Mouse (Mus musculus) urinary bladder, postnatal 36 days (tissue): ENCODE data around the gene Stab1.

ENCODE experiments used
- DNase-seq, 2 experiments: peaks; one replicate each; pipeline ENCODE4 v3.0.0; 2022; ENCODE audit warnings: low spot score in 2 of 2, mixed read lengths in 1 of 2

Gene Stab1

GRCm38 (mm10) chr14:31131272-31131821, 37.1 kb downstream of the Stab1 start:
- no peak for DNase-seq

DNA sequence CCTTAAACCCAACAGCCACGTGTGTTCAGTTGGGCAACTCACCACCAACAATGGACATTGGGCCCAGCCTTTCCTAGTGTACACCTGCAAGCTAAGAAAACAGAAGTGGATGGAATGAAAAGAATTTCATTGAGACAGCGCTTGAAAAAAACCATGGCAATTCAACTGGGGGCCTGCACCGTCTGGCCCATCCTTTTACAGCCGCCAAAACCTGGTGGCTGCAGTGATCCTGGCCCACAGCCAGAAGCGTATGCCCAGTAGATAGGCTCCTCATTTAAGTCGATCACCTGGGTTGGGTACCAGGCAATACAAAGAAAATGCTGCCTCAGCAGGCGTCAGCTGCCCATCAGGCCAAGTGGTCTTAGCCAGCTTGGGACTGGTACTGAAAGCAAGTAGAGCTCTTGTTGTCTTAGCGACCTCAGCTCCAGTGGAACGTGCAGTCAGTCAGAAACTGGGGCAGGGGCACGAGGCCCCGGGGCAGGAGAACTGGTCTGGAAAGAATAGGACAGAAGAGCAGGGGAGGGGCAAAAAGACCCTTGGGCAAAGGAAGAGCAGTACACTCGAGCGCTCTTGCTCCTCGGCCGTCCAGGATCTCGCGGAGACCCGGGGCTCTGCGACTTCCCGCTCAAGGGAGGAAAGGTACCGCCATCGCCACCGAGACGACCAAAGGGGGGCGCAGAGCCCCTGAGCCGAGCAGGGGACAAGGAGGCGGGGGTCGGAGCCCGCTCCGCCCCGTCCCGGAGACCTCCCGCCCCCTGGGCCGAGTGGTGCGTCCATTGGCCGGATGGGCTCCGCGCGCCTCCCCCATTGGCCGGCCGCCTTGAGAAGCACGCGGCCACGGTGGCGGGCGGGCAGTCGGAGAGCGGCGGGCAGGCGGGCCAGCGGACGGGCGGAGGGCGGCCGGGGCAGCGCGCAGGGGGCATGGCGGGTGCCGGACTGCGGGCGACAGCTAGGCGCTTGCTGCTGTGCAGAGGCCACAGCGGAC, 37.9 kb downstream of the Stab1 start, which contains the start of gene Nt5dc2:
Gene Nt5dc2 (plus strand): TSS at position 818 of the 985 bp plus-strand sequence.
- peak; percentile 73 to 85 for DNase-seq

DNA sequence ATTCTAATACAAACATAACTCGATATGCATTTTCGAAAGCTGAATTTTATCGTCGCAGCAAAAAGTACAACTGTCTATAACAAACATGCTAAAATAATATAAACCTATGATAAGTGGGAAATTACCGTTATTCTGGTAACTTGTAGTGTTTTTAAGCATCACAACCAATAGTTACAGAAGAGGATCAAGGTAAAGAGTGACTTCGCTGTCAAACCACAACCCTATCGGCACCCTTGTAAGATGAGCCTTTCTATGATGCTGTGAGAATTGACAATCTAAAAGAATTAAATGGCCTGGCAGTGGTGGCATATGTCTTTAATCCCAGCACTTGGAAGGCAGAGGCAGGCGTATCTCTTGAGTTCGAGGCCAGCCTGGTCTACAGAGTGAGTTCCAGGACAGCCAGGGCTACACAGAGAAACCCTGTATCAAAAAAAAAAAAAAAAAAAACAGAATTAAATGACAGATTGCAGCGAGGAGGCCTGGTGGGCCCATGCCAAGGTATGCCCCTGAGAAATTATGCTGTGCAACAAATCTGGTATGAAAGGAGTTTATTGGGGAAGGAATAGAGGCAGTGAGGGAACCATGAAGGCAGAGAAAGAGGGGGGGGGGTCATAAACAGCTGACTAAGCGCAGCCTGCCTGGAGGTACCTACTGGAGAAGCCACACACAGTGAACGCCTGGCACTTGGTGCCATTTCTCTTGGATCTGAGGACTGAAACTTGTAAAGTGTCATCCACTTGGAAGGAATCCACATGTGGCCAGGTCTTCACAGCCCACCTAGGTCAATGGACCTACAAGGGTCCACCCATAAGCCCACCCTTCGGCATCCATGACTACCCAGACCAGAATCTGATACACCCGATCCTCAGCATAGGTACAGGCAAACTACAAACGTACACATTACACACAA, 38.9 kb downstream of the Stab1 start:
- DNase-seq: no peak

DNA sequence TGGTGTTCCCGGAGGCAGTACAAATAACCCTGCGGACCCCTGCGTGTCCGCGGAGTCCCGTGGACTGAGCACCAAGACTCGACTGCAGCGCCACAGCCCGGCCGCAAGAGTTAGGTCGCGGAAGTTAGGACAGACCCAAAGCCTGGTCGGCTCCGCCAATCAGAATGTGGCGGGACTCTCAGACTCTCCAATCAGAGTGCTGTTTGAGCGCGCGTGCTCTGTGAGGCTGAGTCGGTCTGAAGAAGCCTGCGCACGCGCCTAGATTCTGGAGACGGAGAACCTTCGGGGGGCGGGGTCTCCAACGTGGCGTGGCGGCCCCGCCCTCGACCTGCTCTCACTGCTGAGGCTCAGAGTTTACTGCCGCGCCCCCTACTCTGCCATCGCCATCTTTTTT, 39.6 kb downstream of the Stab1 start, which contains the start of gene Smim4:
Gene Smim4 (minus strand): TSS at position 131 of the 394 bp plus-strand sequence.
- peak; percentile 87 to 96 for DNase-seq

DNA sequence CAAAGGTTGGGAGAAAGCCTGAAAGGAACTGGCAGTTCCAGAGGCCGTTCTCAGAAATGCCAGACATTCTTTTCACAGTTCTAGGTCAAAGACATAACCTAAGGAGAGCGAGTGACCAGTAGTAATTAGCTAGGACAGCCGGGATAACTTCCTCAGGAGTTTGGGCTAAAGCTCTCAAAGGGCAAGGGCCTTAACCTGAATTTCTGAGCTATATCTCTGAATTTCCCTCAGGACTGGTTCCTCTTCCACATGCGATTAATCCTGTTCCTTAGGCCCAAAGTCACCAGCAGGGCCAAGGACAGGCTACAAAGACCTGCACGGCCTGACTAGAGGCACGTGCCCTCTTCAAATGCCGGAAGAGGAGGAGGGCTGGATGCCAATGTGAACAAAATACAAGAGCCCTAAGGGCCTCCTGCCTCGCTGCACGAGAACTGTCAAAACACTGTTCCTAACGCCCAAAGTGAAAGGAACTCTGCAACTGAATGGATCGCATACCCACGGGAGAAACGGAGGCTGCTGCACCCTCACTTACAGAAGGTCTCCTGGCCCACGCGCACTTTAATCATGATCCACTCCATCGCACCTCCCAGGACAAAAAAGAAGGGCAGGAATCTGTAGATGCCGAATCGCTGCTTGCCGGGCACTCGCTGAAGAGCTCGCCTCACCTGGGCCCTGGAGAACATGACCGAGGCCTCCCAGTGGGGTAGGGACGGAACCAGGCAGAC, 40.2 kb downstream of the Stab1 start:
- peak in 1 of 2 experiments; percentile 58 for DNase-seq

DNA sequence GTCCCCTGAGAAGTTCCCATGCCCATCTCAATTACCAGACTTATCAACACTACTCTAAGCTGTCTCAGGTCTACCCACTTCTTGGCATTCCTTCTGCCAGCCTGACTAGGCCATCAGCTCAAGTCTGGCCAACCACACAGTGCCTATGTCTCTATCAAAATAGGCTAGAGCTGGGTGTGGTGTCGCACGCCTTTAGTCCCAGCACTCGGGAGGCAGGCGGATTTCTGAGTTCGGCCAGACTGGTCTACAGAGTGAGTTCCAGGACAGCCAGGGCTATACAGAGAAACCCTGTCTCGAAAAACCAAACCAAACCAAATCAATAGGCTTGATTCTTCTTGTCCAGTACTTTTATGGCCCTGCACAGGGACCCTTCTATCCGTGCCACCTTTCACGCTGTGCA, 41.6 kb downstream of the Stab1 start:
- no peak for DNase-seq

DNA sequence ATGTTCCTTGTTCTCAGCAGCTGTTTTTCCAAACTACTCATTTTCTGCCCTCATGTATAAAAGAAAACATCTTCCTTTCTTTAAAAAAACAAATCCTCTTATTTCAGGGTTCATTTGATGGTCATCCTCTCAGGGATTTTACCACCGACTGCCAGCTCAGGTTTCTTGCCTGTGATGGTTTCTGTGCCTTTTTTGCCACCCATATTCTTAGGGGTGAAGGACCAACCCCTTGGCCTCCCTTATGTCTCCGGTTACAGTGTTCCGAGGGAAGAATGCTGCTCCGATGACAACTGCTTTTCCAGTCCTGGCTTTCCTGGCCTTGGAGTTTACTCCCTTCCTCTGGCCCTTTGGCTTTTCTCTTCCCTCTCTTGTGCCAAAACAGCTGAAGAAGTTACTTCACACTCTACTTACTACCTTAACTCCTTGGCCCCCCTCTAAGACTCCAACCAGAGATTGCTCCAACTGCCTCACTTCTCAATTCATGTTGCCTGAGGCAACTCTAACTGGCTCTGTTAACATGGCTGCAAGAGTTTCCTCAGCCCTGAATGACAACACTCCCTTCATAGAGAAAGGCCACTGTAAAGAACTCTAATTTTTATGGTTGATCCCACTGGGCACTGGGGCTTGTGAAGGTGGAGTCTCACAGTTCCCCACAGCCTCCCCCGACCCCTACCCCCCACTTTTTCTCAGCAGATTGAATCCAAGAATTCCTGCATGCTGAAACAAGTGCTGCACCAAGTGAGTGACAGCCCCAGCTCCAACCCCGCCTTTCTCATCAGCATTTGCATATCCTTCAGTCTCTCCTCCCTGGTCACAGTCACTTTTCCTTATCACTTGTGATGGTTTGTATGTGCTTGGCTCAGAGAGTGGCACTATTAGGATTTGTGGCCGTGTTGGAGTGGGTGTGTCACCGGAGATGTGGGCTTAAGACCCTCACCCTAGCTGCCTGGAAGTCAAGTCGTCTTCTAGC, 43.0 kb downstream of the Stab1 start:
- no peak for DNase-seq

GRCm38 (mm10) chr14:31115522-31115921, 52.9 kb downstream of the Stab1 start:
- no peak for DNase-seq

DNA sequence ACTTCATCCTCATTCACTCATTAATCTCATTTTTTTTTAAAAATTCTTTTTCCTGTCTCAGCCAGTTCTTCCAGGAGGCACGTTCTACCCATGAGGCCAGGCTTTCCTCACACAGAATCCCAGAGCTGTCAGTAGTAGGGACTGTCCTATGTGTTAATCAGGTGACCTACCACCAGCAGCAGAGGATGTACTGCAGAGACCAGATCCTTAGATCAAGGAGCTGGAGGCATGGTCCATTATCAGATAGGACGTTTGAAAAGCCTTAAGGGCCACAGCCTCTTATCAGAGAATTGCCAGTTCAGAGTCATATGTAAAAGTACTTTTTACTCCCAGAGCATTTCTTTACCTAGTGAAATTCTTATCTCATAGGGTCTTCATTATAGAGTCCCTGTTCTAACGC, 54.4 kb downstream of the Stab1 start:
- DNase-seq: no peak

DNA sequence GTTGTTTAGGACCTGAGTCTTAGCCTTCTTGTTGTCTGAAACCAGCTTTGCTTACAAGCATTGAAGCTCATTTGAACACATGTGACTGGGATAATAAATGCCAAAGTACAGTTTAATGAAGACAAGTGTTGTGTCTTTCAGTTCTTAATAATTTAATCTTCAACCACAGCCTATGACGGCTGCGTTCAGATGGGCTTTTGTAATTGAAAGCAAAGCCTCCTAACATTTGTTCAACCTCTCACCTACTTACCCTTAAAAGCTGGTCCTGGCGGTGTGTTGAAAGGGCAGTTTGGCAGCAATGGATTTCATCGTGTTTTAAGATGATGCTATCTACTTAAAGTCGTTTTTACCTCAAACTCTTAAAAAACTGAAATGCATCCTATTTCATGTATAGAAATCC, 56.3 kb downstream of the Stab1 start:
- DNase-seq: no peak

- DNase-seq: no peak
These were observed 57.8 kb downstream of the Stab1 start for GRCm38 (mm10) chr14:31110613-31111012.

- DNase-seq: no peak
These were observed 63.3 kb downstream of the Stab1 start for GRCm38 (mm10) chr14:31105156-31105555.

- no peak for DNase-seq
These were observed 78.5 kb downstream of the Stab1 start for GRCm38 (mm10) chr14:31089918-31090317.
